Mouse (Mus musculus) retina, postnatal 1 day (tissue): ENCODE data around the gene Golga5.

Source experiments
- DNase-seq: peaks from one replicate; pipeline ENCODE4 v3.0.0-alpha.2; 2012

Golga5 gene

GRCm38 (mm10) chr12:102516151-102516550 lies 47.2 kb downstream of the Golga5 start:
- DNase-seq = no peak

DNA sequence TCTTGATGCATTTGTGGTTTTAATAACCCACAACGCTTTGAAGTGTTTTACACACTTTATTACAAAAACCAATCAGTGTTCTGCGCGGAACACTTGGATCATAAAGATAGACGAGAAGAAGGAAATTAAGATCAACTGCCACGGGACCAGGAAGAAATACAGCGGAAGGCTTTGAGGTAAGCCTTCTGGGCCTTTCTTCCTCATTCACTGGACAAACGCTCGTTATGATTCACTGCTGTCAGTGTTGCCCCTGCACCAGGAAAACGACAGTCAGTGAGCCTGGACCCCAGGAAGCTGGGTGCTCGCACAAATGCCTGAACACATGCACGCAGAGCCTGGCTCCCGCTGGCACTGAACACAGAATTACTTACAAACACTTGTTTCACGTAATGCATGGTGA lies 48.7 kb downstream of the Golga5 start:
- no peak for DNase-seq

DNA sequence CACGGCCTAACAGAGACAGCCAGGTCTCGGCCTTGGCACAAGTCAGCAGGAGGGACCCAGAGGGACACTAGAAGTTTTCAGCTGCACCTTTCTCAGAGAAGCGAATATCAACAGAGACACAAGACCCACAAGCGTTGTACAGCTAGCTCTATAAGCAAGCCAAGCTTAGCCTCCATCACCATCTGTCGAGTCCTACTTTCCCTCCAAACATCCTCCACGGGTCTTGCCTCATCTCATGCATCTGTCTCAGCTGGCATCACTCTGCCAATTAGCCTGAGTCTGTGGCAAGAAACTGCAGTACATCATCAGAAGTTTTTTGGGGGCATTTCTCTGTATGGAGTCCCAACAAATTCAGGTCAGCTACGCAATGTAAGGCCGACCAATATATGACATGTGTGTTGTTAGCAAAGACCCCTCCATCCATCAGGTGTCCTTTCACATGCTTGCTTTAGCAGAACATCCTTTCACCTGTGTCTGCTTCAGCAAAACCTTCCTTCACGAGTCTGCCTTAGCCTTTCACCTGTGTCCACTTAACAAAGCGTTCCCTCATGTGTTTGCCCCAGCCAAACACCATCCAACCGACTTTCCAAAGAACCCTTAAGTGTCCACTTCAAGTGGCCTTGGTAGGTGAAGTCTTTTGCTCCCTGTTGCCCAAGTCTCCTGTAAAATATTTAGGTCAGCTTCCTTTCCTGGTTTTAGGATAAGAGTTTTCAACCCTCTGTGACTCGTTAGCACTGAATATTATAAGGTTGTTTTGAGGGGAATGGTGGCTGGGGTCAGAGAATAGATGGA lies 51.2 kb downstream of the Golga5 start:
- peak; percentile 50 for DNase-seq

GRCm38 (mm10) chr12:102521777-102522319 lies 52.9 kb downstream of the Golga5 start:
- DNase-seq = peak; percentile 43

- no peak for DNase-seq
Observed at GRCm38 (mm10) chr12:102524216-102524615, 55.3 kb downstream of the Golga5 start.

DNA sequence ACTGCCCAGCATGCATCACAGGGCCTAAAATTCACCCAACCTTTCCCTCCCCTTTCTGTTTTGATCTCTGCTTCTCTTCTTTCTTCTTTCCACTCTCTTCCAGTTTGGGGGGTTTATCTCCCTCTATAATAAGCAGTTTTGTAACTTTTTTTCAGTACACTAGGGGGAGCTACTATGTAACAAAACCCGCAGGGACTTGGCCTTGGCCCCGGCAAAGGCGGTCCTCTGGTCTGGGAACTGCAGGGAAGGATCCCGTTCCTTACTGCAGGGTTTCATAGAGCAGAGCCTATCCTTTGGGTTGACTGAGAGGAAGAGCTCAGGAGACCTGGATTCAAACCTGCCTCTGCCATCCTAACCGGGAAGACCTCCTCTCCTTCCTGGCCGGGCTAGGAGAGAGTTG lies 55.8 kb downstream of the Golga5 start:
- DNase-seq = peak; percentile 72

DNA sequence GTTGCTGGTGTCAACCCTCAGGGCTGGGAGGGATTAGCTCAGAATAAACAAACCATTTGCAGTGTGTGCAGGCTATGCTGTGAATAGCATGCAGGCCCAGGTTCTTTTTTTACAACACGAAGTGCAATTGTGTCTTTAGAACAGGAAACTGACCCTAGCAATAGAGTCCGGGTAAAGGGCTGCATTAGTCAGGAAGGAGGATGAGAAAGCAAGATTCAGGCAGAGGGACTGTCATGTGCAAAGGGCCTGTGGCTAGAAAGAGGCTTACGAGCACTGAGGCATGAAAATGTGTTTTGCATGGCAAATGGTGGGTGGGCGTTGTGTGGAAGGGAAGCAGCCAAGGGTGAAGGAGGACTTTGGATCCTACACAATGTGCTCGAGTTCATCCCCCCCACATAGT lies 59.1 kb downstream of the Golga5 start:
- no peak for DNase-seq

DNA sequence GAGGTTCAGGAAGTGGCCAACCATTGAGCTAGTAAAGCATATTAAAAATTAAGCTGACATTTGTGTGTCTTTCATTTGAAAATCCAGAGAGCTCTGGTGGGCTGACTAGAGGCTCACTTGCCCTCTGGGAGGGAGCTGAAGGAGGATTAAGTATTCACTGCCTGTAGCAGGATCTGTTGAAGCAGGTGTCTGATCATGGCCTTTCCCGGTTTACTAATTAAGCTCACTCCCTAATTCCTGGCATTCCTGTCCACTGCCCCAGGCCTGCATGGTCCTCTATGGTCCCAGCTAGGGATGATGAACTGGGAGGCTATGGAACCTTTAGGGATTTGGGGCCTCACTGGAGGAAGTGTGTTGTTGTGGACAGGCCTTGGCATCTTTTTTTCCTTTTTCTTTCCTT lies 66.9 kb downstream of the Golga5 start:
- peak; percentile 47 for DNase-seq

- no peak for DNase-seq
Observed at GRCm38 (mm10) chr12:102540278-102540677, 71.3 kb downstream of the Golga5 start.

DNA sequence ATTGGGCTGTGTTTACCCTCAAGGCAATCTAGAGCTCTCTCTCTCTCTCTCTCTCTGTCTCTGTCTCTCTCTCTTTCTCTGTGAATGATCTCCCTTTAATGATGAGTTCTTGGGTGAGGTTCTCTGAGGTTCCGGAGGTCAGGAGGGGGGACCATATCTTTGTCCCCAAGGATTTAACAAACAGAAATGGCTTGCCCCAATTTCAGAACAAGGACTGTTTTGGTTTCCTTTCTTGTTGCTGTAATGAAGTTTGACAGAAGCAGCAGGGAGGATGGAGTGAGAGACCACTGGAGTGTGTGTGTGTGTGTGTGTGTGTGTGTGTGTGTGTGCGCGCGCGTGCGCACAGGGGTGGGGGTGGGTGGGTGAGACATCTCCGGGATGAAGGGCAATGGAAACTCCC lies 72.2 kb downstream of the Golga5 start:
- DNase-seq = peak; percentile 70

DNA sequence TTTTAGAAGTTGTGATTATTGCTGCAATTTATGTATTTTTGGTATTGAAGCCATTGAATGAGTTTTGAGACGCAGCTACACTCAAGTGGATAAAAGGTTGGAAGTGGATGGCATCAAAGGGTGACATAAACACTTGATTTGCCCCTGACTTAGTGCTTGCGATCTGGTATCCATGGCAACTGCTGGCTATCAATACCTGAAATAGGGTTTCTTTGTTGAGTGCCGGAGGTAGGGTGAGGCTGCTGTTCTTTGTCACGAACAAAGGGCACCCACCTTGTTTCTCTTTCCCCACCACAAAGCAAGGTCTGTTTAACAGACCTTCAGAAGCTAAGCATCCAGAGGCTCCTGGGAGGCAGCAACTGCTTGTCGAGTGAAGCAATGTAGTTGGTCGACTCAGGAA lies 76.2 kb downstream of the Golga5 start:
- no peak for DNase-seq
